Mouse (Mus musculus): Measurements from ENCODE around the gene Masp1. TPM values are rescaled to one million over a fixed set of nuclear protein-coding genes. Genes with fewer than 3 reads are reported as not detected.

Masp1 gene
- total and polyA plus RNA-seq, 2 experiments from 2014 or later = 21.4 to 29.7 TPM

GRCm38 (mm10) chr16:23483292-23483691, 37.3 kb downstream of the Masp1 start:
- Histone ChIP-seq H3K9ac (replicated peaks; ENCODE audit: low read length, poor library complexity, severe bottlenecking) (no peak overlapping the region), H3K4me3 (ENCODE audit: low read depth, low read length) (no peak overlapping the region), H3K27me3 (ENCODE audit: insufficient read depth, low read length) (no peaks in the 10 kb centered on the region), H3K27ac (ENCODE audit: low read depth, low read length) (no peak overlapping the region), H3K4me2 (ENCODE audit: low read depth, low read length, poor library complexity, severe bottlenecking) (no peak overlapping the region), H3K9me3 (ENCODE audit: low read length) (no peaks in the 10 kb centered on the region), H3K36me3 (ENCODE audit: insufficient read depth, low read length) (peaks cover 10% of the 10 kb centered on the region), H3K4me1 (ENCODE audit: insufficient read depth, low read length) (no peaks in the 10 kb centered on the region)
- no peak for TF ChIP-seq CTCF (IDR thresholded peaks at IDR 0.05)
- ATAC-seq (ENCODE audit: low FRiP score) (no peak), DNase-seq (ENCODE audit: low spot score) (no peak)
- WGBS = 89% methylated on average over 10 of the region's 10 CpGs

GRCm38 (mm10) chr16:23482846-23483245, 37.8 kb downstream of the Masp1 start:
- 92% methylated on average over 12 of the region's 12 CpGs for WGBS
- H3K27me3 ChIP-seq (ENCODE audit: insufficient read depth, low read length) = no peaks in the 10 kb centered on the region
- TF ChIP-seq CTCF (IDR thresholded peaks at IDR 0.05) = no peak
- H3K4me3 ChIP-seq (ENCODE audit: low read depth, low read length) = no peak overlapping the region
- no peaks in the 10 kb centered on the region for H3K4me1 ChIP-seq (ENCODE audit: insufficient read depth, low read length)
- H3K36me3 ChIP-seq (ENCODE audit: insufficient read depth, low read length) = peaks cover 7% of the 10 kb centered on the region
- no peak overlapping the region for H3K27ac ChIP-seq (ENCODE audit: low read depth, low read length)
- DNase-seq (ENCODE audit: low spot score) (no peak), ATAC-seq (ENCODE audit: low FRiP score) (no peak)
- no peak overlapping the region for H3K4me2 ChIP-seq (ENCODE audit: low read depth, low read length, poor library complexity, severe bottlenecking)
- H3K9ac ChIP-seq (replicated peaks; ENCODE audit: low read length, poor library complexity, severe bottlenecking) = no peak overlapping the region
- H3K9me3 ChIP-seq (ENCODE audit: low read length) = no peaks in the 10 kb centered on the region

- Histone ChIP-seq H3K4me1 (ENCODE audit: insufficient read depth, low read length) (no peaks in the 10 kb centered on the region), H3K9me3 (ENCODE audit: low read length) (no peaks in the 10 kb centered on the region), H3K9ac (replicated peaks; ENCODE audit: low read length, poor library complexity, severe bottlenecking) (no peak overlapping the region), H3K27me3 (ENCODE audit: insufficient read depth, low read length) (no peaks in the 10 kb centered on the region), H3K4me2 (ENCODE audit: low read depth, low read length, poor library complexity, severe bottlenecking) (no peak overlapping the region), H3K36me3 (ENCODE audit: insufficient read depth, low read length) (peaks cover 6% of the 10 kb centered on the region), H3K27ac (ENCODE audit: low read depth, low read length) (no peak overlapping the region), H3K4me3 (ENCODE audit: low read depth, low read length) (no peak overlapping the region)
- ATAC-seq (ENCODE audit: low FRiP score) (no peak), DNase-seq (ENCODE audit: low spot score) (no peak)
- no peak for TF ChIP-seq CTCF (IDR thresholded peaks at IDR 0.05)
- 38% methylated on average over 3 of the region's 3 CpGs for whole genome bisulfite sequencing
These were observed 38.4 kb downstream of the Masp1 start for GRCm38 (mm10) chr16:23482218-23482617.

GRCm38 (mm10) chr16:23479872-23480603, 40.6 kb downstream of the Masp1 start:
- no peak overlapping the region for H3K27ac ChIP-seq (ENCODE audit: low read depth, low read length)
- no peaks in the 10 kb centered on the region for H3K9me3 ChIP-seq (ENCODE audit: low read length)
- H3K4me3 ChIP-seq (ENCODE audit: low read depth, low read length) = no peak overlapping the region
- H3K36me3 ChIP-seq (ENCODE audit: insufficient read depth, low read length) = peaks cover 6% of the 10 kb centered on the region
- H3K4me2 ChIP-seq (ENCODE audit: low read depth, low read length, poor library complexity, severe bottlenecking) = no peak overlapping the region
- H3K27me3 ChIP-seq (ENCODE audit: insufficient read depth, low read length) = no peaks in the 10 kb centered on the region
- H3K9ac ChIP-seq (replicated peaks; ENCODE audit: low read length, poor library complexity, severe bottlenecking) = no peak overlapping the region
- 56% methylated on average over 7 of the region's 7 CpGs for WGBS
- no peak for TF ChIP-seq CTCF (IDR thresholded peaks at IDR 0.05)
- ATAC-seq (ENCODE audit: low FRiP score) (no peak), DNase-seq (ENCODE audit: low spot score) (no peak)
- no peaks in the 10 kb centered on the region for H3K4me1 ChIP-seq (ENCODE audit: insufficient read depth, low read length)

- no peaks in the 10 kb centered on the region for H3K9me3 ChIP-seq (ENCODE audit: low read length)
- no peak overlapping the region for H3K4me2 ChIP-seq (ENCODE audit: low read depth, low read length, poor library complexity, severe bottlenecking)
- H3K27ac ChIP-seq (ENCODE audit: low read depth, low read length) = no peak overlapping the region
- no peak for ATAC-seq (ENCODE audit: low FRiP score)
- H3K9ac ChIP-seq (replicated peaks; ENCODE audit: low read length, poor library complexity, severe bottlenecking) = no peak overlapping the region
- no peaks in the 10 kb centered on the region for H3K27me3 ChIP-seq (ENCODE audit: insufficient read depth, low read length)
- no peak for DNase-seq (ENCODE audit: low spot score)
- no peak overlapping the region for H3K4me3 ChIP-seq (ENCODE audit: low read depth, low read length)
- H3K36me3 ChIP-seq (ENCODE audit: insufficient read depth, low read length) = no peaks in the 10 kb centered on the region
- no peaks in the 10 kb centered on the region for H3K4me1 ChIP-seq (ENCODE audit: insufficient read depth, low read length)
- no peak for TF ChIP-seq CTCF (IDR thresholded peaks at IDR 0.05)
These were observed 44.0 kb downstream of the Masp1 start for GRCm38 (mm10) chr16:23476598-23476997.

GRCm38 (mm10) chr16:23475651-23476050, 45.0 kb downstream of the Masp1 start:
- H3K9me3 ChIP-seq (ENCODE audit: low read length) = no peaks in the 10 kb centered on the region
- no peaks in the 10 kb centered on the region for H3K36me3 ChIP-seq (ENCODE audit: insufficient read depth, low read length)
- H3K27me3 ChIP-seq (ENCODE audit: insufficient read depth, low read length) = no peaks in the 10 kb centered on the region
- no peak overlapping the region for H3K4me3 ChIP-seq (ENCODE audit: low read depth, low read length)
- no peak overlapping the region for H3K9ac ChIP-seq (replicated peaks; ENCODE audit: low read length, poor library complexity, severe bottlenecking)
- no peaks in the 10 kb centered on the region for H3K4me1 ChIP-seq (ENCODE audit: insufficient read depth, low read length)
- ATAC-seq (ENCODE audit: low FRiP score) (no peak), DNase-seq (ENCODE audit: low spot score) (no peak)
- H3K27ac ChIP-seq (ENCODE audit: low read depth, low read length) = no peak overlapping the region
- WGBS = 92% methylated on average over 4 of the region's 4 CpGs
- no peak for TF ChIP-seq CTCF (IDR thresholded peaks at IDR 0.05)
- no peak overlapping the region for H3K4me2 ChIP-seq (ENCODE audit: low read depth, low read length, poor library complexity, severe bottlenecking)

Data from midbrain, postnatal 0 days (tissue).